Mouse (Mus musculus): ENCODE measurements around the gene Epb41l3.

- TF ChIP-seq CTCF (IDR thresholded peaks at IDR 0.05; ENCODE audit: low read depth): no peak
- no peak for TF ChIP-seq EP300 (IDR thresholded peaks at IDR 0.05; ENCODE audit: low read depth)
These were observed 155.9 kb downstream of the Epb41l3 start for GRCm38 (mm10) chr17:69231360-69231759.

Data from heart, postnatal 0 days (tissue).